Mouse (Mus musculus) liver, adult 2 months (tissue): ENCODE results near the gene Prkag2.

Source experiments
- CTCF ChIP-seq: fragments of 200-500 bp; IDR thresholded peaks from 2 replicates; pipeline ENCODE4 v1.5.1; 2011; ENCODE audit warnings: low read depth, low read length, control low read depth
- POLR2A ChIP-seq: fragments of 200-500 bp; IDR thresholded peaks from 2 replicates; pipeline ENCODE4 v1.6.1; 2011; ENCODE audit warnings: low read length, control low read depth; ENCODE audit not compliant: insufficient read depth; ENCODE audit errors: extremely low read depth

- TF ChIP-seq CTCF, result no peak
- TF ChIP-seq POLR2A, result no peak
Observed at GRCm38 (mm10) chr5:24919155-24919554, 181.3 kb downstream of the Prkag2 start.
